Mouse (Mus musculus): ENCODE measurements around the gene Slc12a8. TPM values are rescaled to one million over a fixed set of nuclear protein-coding genes. Genes with fewer than 3 reads are reported as not detected.
A peak's percentile ranks its signal among the peaks of the same experiment; 100 is the strongest.

Gene Slc12a8
- total and polyA plus RNA-seq, 3 experiments, result 12.2 to 17.4 (median 16.5) TPM

GRCm38 (mm10) chr16:33605647-33606596, 88.8 kb downstream of the Slc12a8 start (continued):
- TF ChIP-seq UBTF (IDR thresholded peaks at IDR 0.05; ENCODE audit: low read depth, low read length), result 0 out of 2 replicates have a peak, but pooled peaks have one; percentile 50

GRCm38 (mm10) chr16:33606691-33607532, 89.8 kb downstream of the Slc12a8 start:
- in situ Hi-C loops (cut with MboI; ENCODE audit: low pct_ligation_motif_present, low pct_unique_long_range_greater_than_20kb, low sequenced_read_pairs), result loop anchor here (5.0 kb wide), 1 partner anchor 65 kb away; no protein-coding TSS in a partner anchor
- DNase-seq (ENCODE audit: extremely low read depth), result peak; percentile 99
- peak; percentile 96 for TF ChIP-seq EP300 (IDR thresholded peaks at IDR 0.05; ENCODE audit: low read length)
- TF ChIP-seq TBP (conservative IDR thresholded peaks at IDR 0.05; ENCODE audit: low read depth, low read length), result peak; percentile 36
- TF ChIP-seq UBTF (IDR thresholded peaks at IDR 0.05; ENCODE audit: low read depth, low read length), result no peak
- peak; percentile 82 for TF ChIP-seq JUND (conservative IDR thresholded peaks at IDR 0.05; ENCODE audit: low read depth, low read length)
- TF ChIP-seq ZC3H11A (IDR thresholded peaks at IDR 0.05; ENCODE audit: low read depth, low read length), result no peak
- TF ChIP-seq RCOR1 (conservative IDR thresholded peaks at IDR 0.05; ENCODE audit: low read depth, low read length), result peak; percentile 83; the same call in 1 of the 2 replicates
- peak; percentile 92 for TF ChIP-seq JUN (IDR thresholded peaks at IDR 0.05; ENCODE audit: insufficient read depth, low read depth, low read length)
- TF ChIP-seq GABPA (IDR thresholded peaks at IDR 0.05; ENCODE audit: insufficient replicate concordance, low read depth, low read length), result no peak
- peak; percentile 84 for TF ChIP-seq ELF1 (IDR thresholded peaks at IDR 0.05; ENCODE audit: low read depth, low read length)
- peak; percentile 73 for TF ChIP-seq CHD1 (IDR thresholded peaks at IDR 0.05; ENCODE audit: low read depth, low read length)
- no peak for TF ChIP-seq CTCF (conservative IDR thresholded peaks at IDR 0.05 in 1 of 2, IDR thresholded peaks at IDR 0.05 in 1 of 2; ENCODE audit: low read depth in 2 of 2, low read length in 2 of 2)
- TF ChIP-seq USF2 (conservative IDR thresholded peaks at IDR 0.05; ENCODE audit: low read depth, low read length), result peak; percentile 85
- peak; percentile 91 for TF ChIP-seq TCF12 (IDR thresholded peaks at IDR 0.05; ENCODE audit: low read depth, low read length)
- peak; percentile 99 for TF ChIP-seq ETS1 (conservative IDR thresholded peaks at IDR 0.05; ENCODE audit: low read depth, low read length)
- TF ChIP-seq IRF4 (IDR thresholded peaks at IDR 0.05; ENCODE audit: low read depth, low read length), result peak; percentile 83
- no peak for TF ChIP-seq PAX5 (IDR thresholded peaks at IDR 0.05; ENCODE audit: low read length)
- TF ChIP-seq CHD2 (IDR thresholded peaks at IDR 0.05; ENCODE audit: low read length), result peak; percentile 37; the same call in 1 of the 2 replicates
- TF ChIP-seq NELFE (IDR thresholded peaks at IDR 0.05; ENCODE audit: low read depth, low read length), result 0 out of 2 replicates have a peak, but pooled peaks have one; percentile 19
- TF ChIP-seq KAT2A (IDR thresholded peaks at IDR 0.05; ENCODE audit: insufficient replicate concordance, low read length), result 0 out of 2 replicates have a peak, but pooled peaks have one; percentile 62
- TF ChIP-seq ZKSCAN1 (IDR thresholded peaks at IDR 0.05; ENCODE audit: borderline replicate concordance, low read depth, low read length), result peak; percentile 58; the same call in 1 of the 2 replicates
- TF ChIP-seq SIN3A (IDR thresholded peaks at IDR 0.05; ENCODE audit: low read length), result peak; percentile 93
- peak; percentile 96 for TF ChIP-seq ZNF384 (IDR thresholded peaks at IDR 0.05; ENCODE audit: low read depth, low read length)
- peak; percentile 89; the same call in 1 of the 2 replicates for TF ChIP-seq MEF2A (IDR thresholded peaks at IDR 0.05; ENCODE audit: borderline replicate concordance, low read depth, low read length)
- peak; percentile 77 for TF ChIP-seq MAFK (IDR thresholded peaks at IDR 0.05; ENCODE audit: insufficient replicate concordance, low read length)
- TF ChIP-seq RAD21 (IDR thresholded peaks at IDR 0.05; ENCODE audit: low read depth, low read length), result no peak; the same call in none of the 2 replicates
- TF ChIP-seq ZMIZ1 (IDR thresholded peaks at IDR 0.05; ENCODE audit: low read depth, low read length), result 0 out of 2 replicates have a peak, but pooled peaks have one; percentile 18
- peak; percentile 63 for TF ChIP-seq POLR2A (IDR thresholded peaks at IDR 0.05; ENCODE audit: low read depth, low read length)
- 0 out of 2 replicates have a peak, but pooled peaks have one; percentile 65 for TF ChIP-seq E2F4 (IDR thresholded peaks at IDR 0.05; ENCODE audit: insufficient replicate concordance, low read depth, low read length)
- peak; percentile 94 for TF ChIP-seq MAZ (IDR thresholded peaks at IDR 0.05; ENCODE audit: low read depth, low read length)
- TF ChIP-seq USF1 (IDR thresholded peaks at IDR 0.05; ENCODE audit: low read depth, low read length), result peak; percentile 83
- TF ChIP-seq SMC3 (IDR thresholded peaks at IDR 0.05; ENCODE audit: low read depth, low read length), result peak; percentile 6; the same call in 1 of the 2 replicates
- peak; percentile 85; the same call in 1 of the 2 replicates for TF ChIP-seq MXI1 (IDR thresholded peaks at IDR 0.05; ENCODE audit: low read depth, low read length)

More at GRCm38 (mm10) chr16:33606691-33607532, 89.8 kb downstream of the Slc12a8 start:
- H3K27ac ChIP-seq (ENCODE audit: insufficient read depth, low read depth), result peak overlapping the region; percentile 93
- no peaks in the 10 kb centered on the region for H3K27me3 ChIP-seq (replicated peaks)
- peak overlapping the region in 1 of 3 experiments; percentile 0 for H3K4me3 ChIP-seq (replicated peaks in 1 of 3; ENCODE audit: low read depth in 2 of 3, low read length in 2 of 3, poor library complexity in 1 of 3)
- H3K79me2 ChIP-seq (replicated peaks; ENCODE audit: control insufficient read depth, extremely low read depth, insufficient read depth, poor library complexity, severe bottlenecking), result no peaks in the 10 kb centered on the region
- H3K4me2 ChIP-seq (ENCODE audit: insufficient read depth, low read depth, poor library complexity, severe bottlenecking), result peak overlapping the region; percentile 44
- H3K36me3 ChIP-seq (replicated peaks in 1 of 2; ENCODE audit: control insufficient read depth in 1 of 2, insufficient read depth in 1 of 2, low read length in 1 of 2), result peaks cover 16 to 69% of the 10 kb centered on the region in 2 experiments
- dilution Hi-C loops (cut with MboI; ENCODE audit: extremely low pct_ligation_motif_present, extremely low pct_unique_long_range_greater_than_20kb, low sequenced_read_pairs), result no loop called here
- peak overlapping the region; percentile 47 for H3K9ac ChIP-seq (ENCODE audit: insufficient read depth, low read depth)
- H3K9me3 ChIP-seq (replicated peaks; ENCODE audit: low read length), result peaks cover 21% of the 10 kb centered on the region
- H3K4me1 ChIP-seq (ENCODE audit: control insufficient read depth in 1 of 2, insufficient read depth in 2 of 2), result peaks cover 39 to 55% of the 10 kb centered on the region in 2 experiments
